Mouse (Mus musculus): ENCODE data around the gene Rrp1.

The Rrp1 gene

DNA sequence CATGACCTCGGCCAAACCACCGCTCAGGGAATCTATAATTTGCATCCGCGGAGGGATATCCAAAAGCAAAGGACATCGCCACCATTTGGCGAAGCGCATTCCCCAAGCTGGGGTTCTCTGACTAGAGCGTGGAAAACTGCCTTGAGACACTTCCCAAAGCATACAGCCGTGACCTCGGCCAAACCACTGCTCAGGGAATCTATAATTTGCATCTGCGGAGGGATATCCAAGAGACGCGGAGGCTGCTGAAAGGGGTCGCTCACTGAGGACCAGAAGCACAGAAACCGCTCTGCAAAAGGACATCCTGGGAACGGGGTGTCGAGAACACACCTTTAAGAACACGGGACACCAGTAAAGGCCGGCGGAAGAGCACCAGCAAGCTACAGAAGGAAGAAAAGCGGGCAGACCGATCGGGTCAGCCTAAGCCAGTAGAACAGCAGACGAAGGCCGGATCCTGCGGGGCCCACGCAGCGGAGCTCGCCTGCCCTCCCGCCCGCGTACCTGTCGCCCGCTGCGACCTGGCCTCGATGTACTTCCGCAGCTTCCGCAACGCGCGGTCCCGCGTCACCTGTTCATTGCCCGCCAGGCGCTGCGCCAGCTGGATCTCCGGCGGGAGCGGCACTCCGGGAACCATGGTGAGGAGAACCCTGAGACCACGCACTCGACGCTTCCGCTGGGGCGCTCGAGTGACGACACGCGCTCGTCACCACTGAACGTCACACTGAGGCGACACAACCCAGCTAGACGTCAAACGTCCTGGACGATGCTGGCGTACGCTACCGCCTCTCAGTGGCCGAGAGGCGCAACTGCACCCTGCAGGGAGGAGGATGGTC, at the start of gene Rrp1:
Rrp1 (minus strand) TSS at position 725 of the 833 bp plus-strand sequence.
- DNase-seq (ENCODE audit: low spot score) = peak; percentile 92

- DNase-seq (ENCODE audit: low spot score) = no peak
Measured at GRCm38 (mm10) chr10:78461767-78462166, 48.9 kb upstream of the Rrp1 start.

GRCm38 (mm10) chr10:78460463-78460862, 47.6 kb upstream of the Rrp1 start:
- no peak for DNase-seq (ENCODE audit: low spot score)

DNA sequence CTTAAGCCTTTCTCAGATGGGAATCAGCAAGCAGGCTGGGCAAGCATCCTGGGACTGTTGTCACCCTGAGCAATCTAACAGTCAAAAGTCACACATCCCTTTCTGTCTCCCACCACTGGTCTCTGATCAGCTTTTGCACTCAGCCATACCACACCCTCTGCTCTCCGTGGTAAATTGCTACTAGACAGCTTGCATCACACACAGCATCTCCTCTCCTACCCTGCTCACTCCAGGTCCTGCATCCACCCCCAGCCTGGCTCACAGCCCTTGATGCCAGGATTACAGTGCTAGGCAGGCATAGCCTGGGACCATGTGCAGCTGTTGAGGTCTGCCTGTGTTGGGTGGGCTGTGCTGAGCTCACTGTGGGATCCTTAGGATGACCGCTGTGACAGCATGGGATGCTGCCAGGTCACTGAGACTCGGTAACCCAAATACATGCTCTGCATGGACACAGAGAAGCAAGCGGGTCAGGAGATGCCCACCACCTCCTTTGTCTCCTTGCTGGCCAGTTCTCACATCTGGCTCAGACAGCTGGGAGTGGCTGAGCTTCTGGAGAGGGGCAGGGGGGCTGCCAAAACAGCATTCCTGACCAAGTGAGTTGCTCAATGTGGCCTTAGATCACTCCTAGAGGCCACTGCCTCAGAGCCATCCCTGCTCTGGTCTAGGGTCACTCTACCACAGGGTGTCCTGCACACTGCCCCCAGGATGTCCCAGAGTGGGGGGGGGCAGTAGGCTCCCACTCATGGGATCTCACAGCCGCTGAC, 45.7 kb upstream of the Rrp1 start:
- DNase-seq (ENCODE audit: low spot score) = no peak

DNA sequence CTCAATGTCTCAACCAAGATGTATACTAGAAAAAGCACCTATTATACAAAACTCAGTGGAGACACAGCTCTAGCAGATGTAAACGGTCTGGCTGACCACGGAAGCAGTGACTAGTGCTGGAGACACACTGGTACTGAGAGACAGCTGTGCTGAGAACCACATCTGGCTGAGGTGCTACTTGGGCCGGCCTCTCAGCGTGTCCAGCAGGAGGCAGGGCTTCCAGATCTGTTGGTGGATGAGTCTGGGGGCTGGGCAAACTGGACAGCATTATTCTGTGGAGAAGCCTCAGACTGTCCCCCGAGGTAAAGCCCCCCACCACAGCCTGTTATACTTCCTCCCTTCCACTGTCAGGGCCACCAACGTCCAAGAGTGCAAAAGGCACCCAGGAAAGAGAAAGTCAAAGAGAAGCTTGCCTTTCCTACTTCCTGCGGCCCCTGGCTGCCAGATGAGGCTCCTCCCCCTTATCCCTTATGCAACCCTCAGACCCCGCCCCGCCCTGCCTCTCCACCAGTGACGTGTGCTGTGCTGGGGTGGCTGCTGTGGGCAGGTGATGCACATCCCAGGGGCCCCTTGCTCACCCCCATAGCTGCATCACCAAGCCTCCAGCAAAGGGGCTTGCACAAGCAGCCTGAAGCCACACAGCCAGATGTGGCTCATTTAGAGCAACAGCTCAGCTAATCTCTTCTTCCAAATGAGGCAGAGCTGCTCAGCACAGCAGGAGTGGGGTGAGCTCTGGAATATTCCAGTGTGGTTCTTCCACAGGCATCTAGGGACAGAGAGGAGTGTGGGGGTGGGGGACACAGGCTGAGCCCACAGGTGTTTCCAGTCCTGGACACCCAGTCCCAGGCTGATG, 44.9 kb upstream of the Rrp1 start:
- peak; percentile 49 for DNase-seq (ENCODE audit: low spot score)

DNA sequence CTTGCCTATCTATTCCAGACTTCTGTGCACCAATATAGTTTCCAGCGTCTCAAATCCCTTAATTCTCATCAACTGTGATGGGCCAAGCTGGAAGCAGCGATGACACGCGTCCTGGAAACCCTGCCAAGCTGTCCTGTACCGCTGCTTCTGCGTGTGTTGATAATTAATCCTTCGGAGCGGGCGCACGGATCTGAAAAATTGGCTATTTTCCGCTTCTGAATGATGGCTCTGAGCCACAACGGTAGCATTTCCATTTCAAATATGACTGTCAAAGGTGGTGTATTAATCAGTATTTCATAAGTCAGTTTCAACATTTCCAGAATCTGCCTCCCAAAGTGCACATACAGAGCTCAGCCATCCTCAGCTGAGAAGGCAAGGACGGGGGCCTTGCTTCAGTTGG, 43.9 kb upstream of the Rrp1 start:
- DNase-seq (ENCODE audit: low spot score) = no peak

GRCm38 (mm10) chr10:78452641-78453040, 39.8 kb upstream of the Rrp1 start:
- DNase-seq (ENCODE audit: low spot score) = no peak

GRCm38 (mm10) chr10:78450761-78451160, 37.9 kb upstream of the Rrp1 start:
- no peak for DNase-seq (ENCODE audit: low spot score)

DNA sequence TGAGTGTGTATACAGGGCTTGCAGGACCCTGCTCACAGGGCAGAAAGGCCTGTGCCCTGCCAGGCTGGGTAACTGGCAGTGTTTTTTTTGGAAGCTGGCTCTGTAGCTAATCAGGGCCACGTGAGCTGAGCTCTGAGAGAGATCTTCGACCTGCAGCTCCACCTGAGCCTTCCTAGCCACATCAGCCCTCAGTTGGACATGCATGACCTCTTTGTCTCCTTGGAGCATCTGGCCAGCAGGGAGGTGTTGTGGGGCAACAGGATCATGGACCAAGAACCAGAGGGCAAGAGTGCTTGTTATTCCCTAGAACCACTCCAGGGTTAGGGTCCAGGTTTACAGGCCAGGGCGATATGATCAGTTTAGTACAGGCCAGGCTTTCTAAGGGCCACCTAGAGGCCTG, 34.6 kb upstream of the Rrp1 start:
- no peak for DNase-seq (ENCODE audit: low spot score)

DNA sequence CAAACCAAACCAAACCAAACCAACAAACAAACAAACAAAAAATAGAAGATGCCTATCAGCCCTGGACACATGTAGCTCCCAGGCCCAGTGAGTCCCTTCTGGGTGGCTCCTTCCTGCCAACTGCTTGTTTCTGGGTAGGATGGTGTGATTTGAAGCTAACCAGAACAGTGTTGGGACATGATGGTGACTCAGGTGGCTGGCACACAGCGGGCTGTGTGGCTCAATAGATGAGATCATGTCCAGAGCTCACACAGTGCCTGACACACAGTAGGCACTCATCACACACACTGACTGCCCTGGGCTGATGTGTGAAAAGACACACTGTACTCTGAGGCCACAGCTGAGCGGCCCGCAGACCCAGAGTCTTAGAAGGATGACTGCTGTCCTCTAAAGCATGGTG, 33.4 kb upstream of the Rrp1 start:
- DNase-seq (ENCODE audit: low spot score) = no peak

DNA sequence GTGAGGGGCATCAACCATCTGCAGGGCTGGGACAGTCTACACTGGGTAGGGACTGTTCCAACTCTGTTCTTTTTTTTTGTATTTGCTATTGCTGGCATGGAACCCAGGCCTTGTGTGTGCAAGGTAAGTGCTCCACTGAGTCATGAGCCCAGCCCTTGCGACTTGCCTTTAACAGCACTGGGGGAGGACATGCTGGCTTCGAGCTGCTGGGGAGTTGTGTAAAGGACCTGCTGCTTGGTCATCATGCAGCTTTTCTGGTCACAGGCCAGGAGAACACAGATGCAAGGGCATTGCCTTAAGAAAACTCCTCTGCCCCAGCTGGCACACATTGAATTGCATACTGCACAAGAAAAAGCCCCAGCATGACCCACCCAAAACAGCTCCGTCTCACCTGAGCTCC, 29.4 kb upstream of the Rrp1 start:
- DNase-seq (ENCODE audit: low spot score) = no peak

DNA sequence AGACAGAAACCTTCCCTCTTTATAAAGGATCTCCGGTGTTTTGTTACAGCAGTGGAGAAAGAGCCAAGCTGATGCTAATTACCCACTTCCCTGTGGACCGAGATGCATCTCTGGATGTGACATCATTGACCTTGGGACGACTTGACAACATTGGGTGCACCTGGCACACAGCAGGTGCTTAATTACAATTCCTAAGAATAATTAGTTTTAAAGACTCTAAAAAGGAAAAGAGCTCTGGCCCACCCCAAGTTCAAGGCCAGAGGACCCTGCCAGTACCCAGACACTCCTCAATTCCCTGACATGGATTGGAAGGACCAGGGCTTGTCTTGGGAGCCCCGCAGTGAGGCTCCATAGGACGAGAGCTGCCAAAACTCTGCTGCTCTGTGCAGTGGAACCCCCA, 28.8 kb upstream of the Rrp1 start:
- DNase-seq (ENCODE audit: low spot score) = no peak

DNA sequence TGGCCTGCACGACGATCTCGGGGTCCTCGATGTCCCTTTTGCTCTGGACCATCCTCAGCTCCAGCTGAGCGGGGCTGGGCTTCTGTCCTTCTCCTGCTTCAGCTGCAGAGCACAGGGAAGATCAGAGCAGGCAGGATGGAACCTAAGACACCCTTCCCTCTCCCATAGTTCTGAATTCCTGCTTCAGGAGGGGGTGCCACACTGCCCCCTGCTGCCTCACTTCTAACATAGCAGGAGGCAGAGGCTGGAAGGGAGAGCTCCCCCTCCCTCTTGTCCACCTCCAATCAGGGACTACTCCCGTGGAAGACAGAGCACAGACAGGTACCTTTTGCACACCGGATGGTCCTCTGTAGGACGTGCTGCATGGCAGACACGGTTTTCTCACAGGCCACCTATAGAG, 28.0 kb upstream of the Rrp1 start:
- no peak for DNase-seq (ENCODE audit: low spot score)

GRCm38 (mm10) chr10:78439990-78440389, 27.1 kb upstream of the Rrp1 start:
- no peak for DNase-seq (ENCODE audit: low spot score)

GRCm38 (mm10) chr10:78439550-78439949, 26.7 kb upstream of the Rrp1 start:
- DNase-seq (ENCODE audit: low spot score) = no peak

DNA sequence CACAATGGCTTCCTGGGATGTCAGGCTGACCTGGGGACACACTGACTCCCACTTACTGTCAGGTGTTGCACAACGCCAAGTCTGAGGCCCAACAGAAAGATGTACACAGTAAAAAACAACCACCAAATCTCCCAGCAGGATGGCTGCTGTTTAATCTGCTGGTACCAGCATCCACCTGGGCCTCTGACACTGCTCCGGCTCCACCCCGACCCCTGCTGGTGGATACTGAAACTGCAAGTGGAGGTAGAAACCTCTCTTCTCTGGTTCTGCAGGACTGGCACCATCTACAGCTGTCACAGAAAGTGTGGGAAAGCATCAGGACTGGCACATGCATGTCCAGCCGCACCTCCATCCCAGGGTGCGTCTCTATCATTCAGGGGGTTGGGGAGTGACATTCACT, 25.3 kb upstream of the Rrp1 start:
- DNase-seq (ENCODE audit: low spot score) = peak; percentile 73

DNA sequence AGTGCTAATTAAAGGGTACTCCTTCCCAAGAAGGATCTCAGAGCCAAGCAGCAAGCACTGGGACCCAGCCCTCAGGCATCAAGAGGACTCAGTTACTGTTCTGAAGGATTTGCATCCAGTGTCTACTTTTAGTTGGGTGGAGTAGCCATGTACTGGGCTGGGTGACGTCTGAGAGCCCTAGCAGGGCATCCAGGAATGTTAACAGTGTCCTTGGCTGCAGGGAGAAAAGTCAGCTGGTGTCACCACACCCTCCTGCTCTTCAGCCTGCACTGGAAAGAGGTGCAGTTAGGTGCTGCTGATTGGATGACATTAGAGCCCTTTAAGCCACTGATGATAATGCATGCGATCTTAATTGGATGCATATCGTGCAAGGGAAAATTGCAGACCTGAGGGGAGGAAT, 20.0 kb upstream of the Rrp1 start:
- no peak for DNase-seq (ENCODE audit: low spot score)

DNA sequence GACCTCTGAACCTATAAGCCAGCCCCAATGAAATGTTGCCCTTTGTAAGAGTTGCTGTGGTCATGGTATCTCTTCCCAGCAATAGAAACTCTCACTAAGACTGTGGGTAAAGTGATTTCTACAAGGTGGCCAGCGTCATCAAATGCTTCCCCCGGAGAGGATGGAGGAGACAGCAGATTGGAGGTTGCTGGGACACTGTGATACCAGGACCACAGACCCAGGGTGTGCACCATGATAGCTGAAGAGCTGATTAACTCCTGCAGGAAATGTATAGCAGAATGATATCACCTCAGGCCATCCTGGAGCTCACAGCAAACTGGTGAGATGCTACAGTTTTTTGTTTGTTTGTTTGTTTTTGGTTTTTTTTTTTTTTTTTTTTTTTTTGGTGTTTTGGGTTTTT, 16.9 kb upstream of the Rrp1 start:
- no peak for DNase-seq (ENCODE audit: low spot score)

GRCm38 (mm10) chr10:78429180-78429579, 16.3 kb upstream of the Rrp1 start:
- DNase-seq (ENCODE audit: low spot score) = no peak

- DNase-seq (ENCODE audit: low spot score) = no peak
Measured at GRCm38 (mm10) chr10:78428070-78428469, 15.2 kb upstream of the Rrp1 start.

- no peak for DNase-seq (ENCODE audit: low spot score)
Measured at GRCm38 (mm10) chr10:78426117-78426735, 13.4 kb upstream of the Rrp1 start.
